Mouse (Mus musculus): ENCODE measurements around the gene Agpat3.

DNA sequence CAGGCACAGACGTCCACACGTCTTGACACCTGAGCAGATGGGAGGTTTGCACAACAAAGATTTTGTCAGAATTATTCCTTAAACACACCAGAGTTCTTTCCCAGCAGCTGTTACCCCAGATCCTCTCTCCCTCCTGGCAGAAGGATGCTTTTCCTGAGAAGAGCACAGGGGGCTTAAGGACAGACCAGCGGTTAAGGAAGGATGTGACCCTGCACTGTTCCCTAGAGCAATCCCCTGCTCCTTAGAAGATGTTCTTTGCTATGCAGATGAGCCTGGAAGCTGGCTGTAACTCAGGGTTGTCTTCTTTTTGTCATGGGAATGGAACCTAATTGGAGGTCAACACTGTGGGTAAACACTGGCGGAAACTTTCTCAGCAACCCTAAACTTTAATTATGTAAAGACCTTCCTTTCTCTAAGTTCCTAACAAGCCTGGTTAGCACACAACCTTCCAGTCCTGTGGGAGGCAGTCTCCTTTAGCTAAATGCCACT is 38.7 kb upstream of the Agpat3 start:
- no peak for TF ChIP-seq MYOD1 (IDR thresholded peaks at IDR 0.05; ENCODE audit: control insufficient read depth, insufficient read length, low read depth)
- no peak for TF ChIP-seq CTCF (IDR thresholded peaks at IDR 0.05; ENCODE audit: control insufficient read depth, insufficient read depth, insufficient read length)

All from C2C12 (cell line).